Mouse (Mus musculus) neural tube, embryonic 13.5 days (tissue): ENCODE data around the gene Exoc6b. TPM values are rescaled to one million over a fixed set of nuclear protein-coding genes. Genes with fewer than 3 reads are reported as not detected.

Experiments
- ATAC-seq: fragments of 200-750 bp; cut with Nextera tagmentation; 2 replicates; pipeline ENCODE4 v1.8.0; 2017; ENCODE audit warnings: low read depth, mild to moderate bottlenecking, moderate TSS enrichment, moderate library complexity
- H3K27ac ChIP-seq: fragments of 300-500 bp; sonication (generic); replicated peaks from 2 replicates; pipeline ENCODE4 v1.5.1; 2015; ENCODE audit warnings: moderate library complexity, mild to moderate bottlenecking, inconsistent platforms
- H3K27me3 ChIP-seq: fragments of 300-500 bp; sonication (generic); 2 replicates; pipeline ENCODE4 v1.6.1; 2015; ENCODE audit warnings: mild to moderate bottlenecking, inconsistent platforms
- H3K36me3 ChIP-seq: fragments of 300-500 bp; sonication (generic); 2 replicates; pipeline ENCODE4 v1.6.1; 2015; ENCODE audit warnings: mild to moderate bottlenecking, inconsistent platforms
- H3K4me1 ChIP-seq: fragments of 300-500 bp; sonication (generic); replicated peaks from 2 replicates; pipeline ENCODE4 v1.6.1; 2015; ENCODE audit warnings: inconsistent platforms
- H3K4me2 ChIP-seq: fragments of 300-500 bp; sonication (generic); 2 replicates; pipeline ENCODE4 v1.6.1; 2015; ENCODE audit warnings: inconsistent platforms, mild to moderate bottlenecking, moderate library complexity
- H3K4me3 ChIP-seq: fragments of 300-500 bp; sonication (generic); 2 replicates; pipeline ENCODE4 v1.5.1; 2015; ENCODE audit warnings: mild to moderate bottlenecking, inconsistent platforms
- H3K9ac ChIP-seq: fragments of 300-500 bp; sonication (generic); 2 replicates; pipeline ENCODE4 v1.6.1; 2015; ENCODE audit warnings: moderate library complexity, mild to moderate bottlenecking, inconsistent platforms
- H3K9me3 ChIP-seq: fragments of 300-500 bp; sonication (generic); 2 replicates; pipeline ENCODE4 v1.6.1; 2016; ENCODE audit warnings: inconsistent platforms
- WGBS: fragments of 180-500 bp; shearing (Covaris S2); methylation state at CpG from one replicate; pipeline ENCODE4 v1.1.7; 2015; 5-methylcytosine and 5-hydroxymethylcytosine counted together
- polyA plus RNA-seq: library from polyadenylated mRNA; unstranded; fragments of >200 nt; fragmentation: Nextera tagmentation; extraction: Ambion mirVana; gene quantifications from 2 replicates; pipeline ENCODE4 v1.2.1, GENCODE M21; 2015

Gene Exoc6b
- polyA plus RNA-seq, 1 experiment from 2014 or later: 41.4 TPM

DNA sequence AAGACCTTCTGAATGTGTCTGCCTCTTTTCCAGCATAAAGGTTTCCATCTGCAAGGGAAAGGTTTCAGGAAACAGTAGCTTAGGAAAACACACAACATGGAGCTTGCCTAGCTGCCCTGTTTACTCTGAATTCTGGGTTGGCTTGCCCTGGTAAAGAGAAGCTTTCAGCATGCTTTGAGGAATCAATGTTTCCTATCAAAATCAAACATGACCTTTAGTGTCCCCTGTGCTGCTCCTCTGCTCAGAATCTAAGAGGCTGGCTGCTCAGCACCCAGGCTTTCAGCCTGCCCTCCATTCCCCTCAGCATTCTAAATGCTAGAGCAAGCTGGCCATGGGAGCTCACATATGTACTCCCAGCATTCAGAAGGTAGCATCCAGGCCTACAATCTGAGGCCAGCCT lies 228.2 kb downstream of the Exoc6b start:
- Histone ChIP-seq H3K27ac (no peak overlapping the region), H3K4me3 (no peak overlapping the region), H3K9ac (no peak overlapping the region), H3K4me2 (no peak overlapping the region), H3K27me3 (no peaks in the 10 kb centered on the region), H3K36me3 (peaks cover 12% of the 10 kb centered on the region; the same call in 1 of the 2 replicates), H3K4me1 (no peaks in the 10 kb centered on the region), H3K9me3 (no peaks in the 10 kb centered on the region)
- ATAC-seq: no peak

DNA sequence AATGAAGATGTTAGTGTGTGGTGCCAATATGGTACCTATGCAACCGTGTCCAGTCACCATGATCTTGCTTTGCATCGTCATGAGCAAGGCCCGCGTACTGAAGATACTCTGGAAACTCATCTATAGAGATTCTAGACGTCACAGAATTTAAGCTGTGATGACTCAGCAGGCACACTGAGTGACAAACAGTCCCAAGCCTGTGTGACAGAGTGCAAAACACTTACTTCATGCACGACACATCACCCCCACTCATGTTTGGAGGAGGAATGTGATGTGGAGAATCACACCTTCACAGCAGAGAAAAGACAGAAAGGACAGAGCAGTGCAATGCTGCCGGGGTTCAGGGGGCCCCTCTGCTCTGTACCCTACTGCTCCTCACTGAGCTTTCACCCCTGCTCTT lies 261.8 kb downstream of the Exoc6b start:
- Histone ChIP-seq H3K27ac (no peak overlapping the region), H3K27me3 (no peaks in the 10 kb centered on the region), H3K4me2 (no peak overlapping the region), H3K4me1 (peaks cover 6% of the 10 kb centered on the region; the same call in 1 of the 2 replicates), H3K4me3 (no peak overlapping the region), H3K36me3 (peaks cover 8% of the 10 kb centered on the region), H3K9me3 (no peaks in the 10 kb centered on the region), H3K9ac (no peak overlapping the region)
- ATAC-seq: no peak
- 93% methylated on average over 7 of the region's 7 CpGs for WGBS

DNA sequence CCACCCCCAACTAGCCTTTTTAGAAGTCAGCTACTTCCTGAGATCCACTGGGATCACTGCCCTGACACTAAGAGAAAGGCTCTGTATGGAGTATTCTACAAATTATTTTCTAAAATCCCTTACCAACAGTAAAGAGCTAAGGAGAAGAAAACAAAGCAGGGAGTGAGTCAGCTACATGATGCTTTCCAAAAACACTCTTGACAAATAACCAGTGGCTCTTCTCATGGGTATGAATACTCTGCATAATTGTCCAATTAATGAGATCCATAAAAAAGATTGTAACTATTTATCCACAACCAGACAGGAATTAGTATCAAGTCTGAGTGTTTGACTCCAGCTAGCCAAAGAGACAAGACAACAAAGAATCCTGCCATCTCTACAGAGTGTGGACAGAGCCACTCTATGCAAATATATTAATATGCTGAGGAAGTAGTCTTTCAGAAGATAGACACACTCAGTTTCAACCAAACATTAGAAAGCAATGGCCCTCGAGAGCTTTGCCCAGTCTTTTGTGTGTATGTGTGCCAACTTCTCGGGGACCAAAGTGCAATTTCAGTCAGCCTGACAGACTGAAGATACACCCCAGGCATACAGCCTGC lies 263.1 kb downstream of the Exoc6b start:
- 67% methylated on average over 2 of the region's 2 CpGs for WGBS
- Histone ChIP-seq H3K9ac (no peak overlapping the region), H3K9me3 (no peaks in the 10 kb centered on the region), H3K27me3 (no peaks in the 10 kb centered on the region), H3K4me1 (peaks cover 6% of the 10 kb centered on the region; the same call in 1 of the 2 replicates), H3K4me2 (no peak overlapping the region), H3K27ac (no peak overlapping the region), H3K36me3 (no peaks in the 10 kb centered on the region), H3K4me3 (no peak overlapping the region)
- no peak for ATAC-seq

DNA sequence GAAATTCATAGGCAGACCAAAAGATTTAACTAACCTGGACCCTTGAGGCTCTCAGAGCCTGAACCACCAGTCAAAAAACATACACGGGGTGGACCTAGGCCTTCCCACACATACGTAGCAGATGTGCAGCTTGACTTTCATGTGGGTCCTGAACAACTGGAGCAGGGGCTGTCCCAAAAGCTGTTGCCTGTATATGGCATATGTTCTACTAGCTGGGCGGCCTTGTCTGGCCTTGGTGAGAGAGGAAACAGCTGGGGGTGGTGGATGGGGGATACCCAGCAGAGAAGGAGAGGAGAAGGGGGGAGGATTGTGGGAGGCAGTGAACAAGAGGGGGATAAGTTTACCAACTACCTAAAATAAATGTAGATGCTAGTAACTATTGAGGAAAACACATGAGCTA lies 270.6 kb downstream of the Exoc6b start:
- Histone ChIP-seq H3K36me3 (no peaks in the 10 kb centered on the region), H3K9me3 (no peaks in the 10 kb centered on the region), H3K27ac (no peak overlapping the region), H3K27me3 (no peaks in the 10 kb centered on the region), H3K4me1 (peaks cover 5% of the 10 kb centered on the region; the same call in 1 of the 2 replicates), H3K4me2 (no peak overlapping the region), H3K4me3 (no peak overlapping the region), H3K9ac (no peak overlapping the region)
- ATAC-seq: no peak
- 90% methylated on average over 3 of the region's 3 CpGs for WGBS

DNA sequence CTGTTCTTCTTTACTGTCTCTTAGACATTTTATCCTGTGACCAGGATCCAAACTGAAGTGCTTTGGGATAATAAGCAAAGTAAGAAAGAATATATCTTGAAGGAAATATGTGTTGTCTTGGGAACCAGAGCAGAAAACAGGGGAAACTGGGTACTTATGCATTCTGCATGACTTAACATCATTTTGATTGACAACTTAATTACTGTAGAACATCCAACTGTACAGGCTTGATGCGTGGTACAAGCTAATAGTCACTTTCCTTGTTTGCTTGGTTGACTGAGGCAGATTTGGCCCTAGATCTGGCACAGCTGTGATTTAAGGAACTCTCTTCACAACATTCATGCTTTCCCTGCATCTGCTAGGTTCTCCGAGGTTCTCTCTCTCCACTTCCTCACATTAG lies 285.3 kb downstream of the Exoc6b start:
- Histone ChIP-seq H3K36me3 (no peaks in the 10 kb centered on the region), H3K4me1 (peaks cover 21% of the 10 kb centered on the region), H3K4me2 (no peak overlapping the region), H3K4me3 (no peak overlapping the region), H3K27ac (no peak overlapping the region), H3K9me3 (no peaks in the 10 kb centered on the region), H3K27me3 (no peaks in the 10 kb centered on the region), H3K9ac (no peak overlapping the region)
- no peak for ATAC-seq
- 82% methylated on average over 2 of the region's 2 CpGs for WGBS

DNA sequence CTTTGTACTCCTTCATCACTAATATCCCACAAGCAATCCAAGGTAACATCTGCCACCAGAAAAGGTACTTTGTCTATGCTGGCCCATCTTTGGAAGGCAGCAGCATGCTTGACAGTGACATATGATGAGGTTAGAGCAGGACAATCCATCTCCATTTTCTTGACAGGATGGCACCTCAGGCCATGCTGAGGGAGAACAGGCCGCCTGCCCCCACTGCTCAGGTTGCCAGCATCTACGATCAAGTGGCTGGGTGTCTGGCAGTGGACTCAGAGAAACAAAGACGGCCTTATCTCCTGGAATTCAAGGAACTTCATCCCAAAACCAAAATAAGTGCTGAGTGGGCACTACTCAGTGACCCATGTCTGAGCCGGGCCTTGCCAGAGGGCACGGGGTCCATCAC lies 289.3 kb downstream of the Exoc6b start:
- 28% methylated on average over 5 of the region's 5 CpGs for WGBS
- Histone ChIP-seq H3K9me3 (no peaks in the 10 kb centered on the region), H3K4me1 (peaks cover 22% of the 10 kb centered on the region), H3K9ac (no peak overlapping the region), H3K27ac (peak overlapping the region; percentile 46), H3K4me2 (no peak overlapping the region), H3K4me3 (no peak overlapping the region), H3K36me3 (no peaks in the 10 kb centered on the region), H3K27me3 (no peaks in the 10 kb centered on the region)
- ATAC-seq: no peak

DNA sequence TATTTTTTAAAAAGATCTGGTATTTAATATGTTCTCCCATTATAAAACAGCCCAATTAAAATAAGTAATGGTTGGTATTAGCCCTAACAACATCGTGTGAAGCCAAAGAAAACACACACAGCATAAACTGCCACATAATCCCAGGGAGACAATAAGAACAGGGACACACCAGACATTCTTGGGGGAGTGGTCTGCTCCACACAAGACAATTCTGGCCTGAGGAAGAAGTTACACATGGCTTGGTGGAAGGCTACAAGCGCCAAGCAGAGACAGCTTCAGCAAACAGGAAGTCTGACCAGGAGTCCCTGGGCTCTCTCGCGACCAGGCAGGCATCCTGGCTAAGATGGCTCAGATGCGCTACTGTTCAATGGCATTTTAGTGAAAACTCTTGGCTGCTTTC lies 290.3 kb downstream of the Exoc6b start:
- H3K4me1 ChIP-seq: peaks cover 22% of the 10 kb centered on the region
- no peak overlapping the region for H3K9ac ChIP-seq
- H3K36me3 ChIP-seq: no peaks in the 10 kb centered on the region
- no peak overlapping the region for H3K4me3 ChIP-seq
- no peaks in the 10 kb centered on the region for H3K27me3 ChIP-seq
- no peak overlapping the region for H3K27ac ChIP-seq
- no peak; the same call in 1 of the 2 replicates for ATAC-seq
- 56% methylated on average over 5 of the region's 5 CpGs for WGBS
- no peak overlapping the region for H3K4me2 ChIP-seq
- H3K9me3 ChIP-seq: no peaks in the 10 kb centered on the region

DNA sequence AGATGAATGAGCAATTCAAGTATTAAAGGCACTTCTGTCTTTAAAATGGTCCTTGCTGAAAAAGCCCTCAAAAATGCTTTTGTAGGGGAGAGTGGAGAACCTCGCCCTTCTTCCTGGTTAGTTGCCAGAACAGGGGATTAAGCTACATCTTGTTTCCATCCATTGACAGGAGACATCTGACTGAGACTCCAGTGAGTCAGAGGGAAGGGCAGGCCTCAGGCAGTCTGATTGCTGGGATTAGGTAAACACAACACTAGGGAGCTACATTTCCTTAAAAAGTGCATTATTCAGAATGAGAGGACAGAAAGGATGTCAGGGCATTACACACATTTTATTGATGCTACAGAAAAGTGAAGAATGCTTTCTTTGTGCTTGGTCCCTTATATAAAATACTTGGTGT lies 293.4 kb downstream of the Exoc6b start:
- no peak for ATAC-seq
- Histone ChIP-seq H3K9ac (no peak overlapping the region), H3K9me3 (no peaks in the 10 kb centered on the region), H3K4me2 (no peak overlapping the region), H3K36me3 (no peaks in the 10 kb centered on the region), H3K27me3 (no peaks in the 10 kb centered on the region), H3K27ac (no peak overlapping the region), H3K4me1 (peaks cover 15% of the 10 kb centered on the region), H3K4me3 (no peak overlapping the region)
- WGBS: 65% methylated on average over 1 of the region's 1 CpGs

DNA sequence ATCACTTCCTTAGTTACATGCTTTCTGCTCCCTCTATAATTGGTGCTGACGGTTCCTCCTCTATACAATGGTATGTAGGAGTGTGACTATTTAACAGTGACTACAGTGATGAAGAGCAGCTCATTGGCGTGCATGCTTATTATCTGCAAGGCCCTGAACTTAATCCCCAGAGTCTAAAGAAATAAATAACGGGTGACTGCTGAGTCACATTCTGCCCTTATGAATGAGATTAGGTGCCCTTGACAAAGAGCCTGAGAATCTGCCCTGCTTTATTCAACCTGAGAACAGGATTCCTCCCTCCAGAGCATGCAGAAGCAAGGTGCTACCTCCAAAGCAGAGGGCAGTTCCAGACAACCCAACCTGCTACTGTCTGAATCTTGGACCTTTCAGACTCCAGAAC lies 314.0 kb downstream of the Exoc6b start:
- no peaks in the 10 kb centered on the region for H3K4me1 ChIP-seq
- no peaks in the 10 kb centered on the region for H3K27me3 ChIP-seq
- H3K4me3 ChIP-seq: no peak overlapping the region
- no peak overlapping the region for H3K4me2 ChIP-seq
- no peak overlapping the region for H3K27ac ChIP-seq
- H3K9me3 ChIP-seq: no peaks in the 10 kb centered on the region
- WGBS: 56% methylated on average over 3 of the region's 3 CpGs
- no peak overlapping the region for H3K9ac ChIP-seq
- H3K36me3 ChIP-seq: no peaks in the 10 kb centered on the region
- ATAC-seq: no peak

DNA sequence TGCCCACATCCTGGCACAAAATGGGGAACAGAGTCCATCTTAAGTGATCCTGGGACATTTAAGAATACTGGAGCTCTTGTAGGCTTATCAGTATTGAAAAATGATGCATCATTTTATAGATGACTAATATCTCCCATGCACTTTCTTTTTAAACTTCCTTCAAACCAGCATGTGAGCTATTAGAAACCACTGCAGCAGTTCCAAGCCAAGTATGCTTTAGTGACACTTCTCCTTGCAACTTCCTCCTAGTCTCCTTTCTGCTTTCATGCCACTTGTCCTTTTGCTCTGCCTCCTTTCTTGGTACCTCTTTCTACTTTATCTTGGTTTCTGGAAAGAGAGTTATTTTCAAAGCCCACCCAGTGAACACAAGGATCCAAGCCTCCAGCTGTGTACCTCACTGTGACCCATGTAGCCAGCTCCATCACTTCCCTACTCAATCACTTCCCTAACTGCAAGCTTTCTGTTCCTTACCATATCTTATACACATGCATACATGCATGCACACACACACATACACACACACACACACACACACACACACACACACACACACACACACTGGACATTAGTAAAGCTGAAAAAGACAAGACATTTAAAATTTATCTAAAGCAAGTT lies 316.4 kb downstream of the Exoc6b start:
- Histone ChIP-seq H3K9ac (no peak overlapping the region), H3K27ac (no peak overlapping the region), H3K4me2 (no peak overlapping the region), H3K4me1 (no peaks in the 10 kb centered on the region), H3K36me3 (no peaks in the 10 kb centered on the region), H3K4me3 (no peak overlapping the region), H3K9me3 (no peaks in the 10 kb centered on the region), H3K27me3 (no peaks in the 10 kb centered on the region)
- ATAC-seq: no peak

DNA sequence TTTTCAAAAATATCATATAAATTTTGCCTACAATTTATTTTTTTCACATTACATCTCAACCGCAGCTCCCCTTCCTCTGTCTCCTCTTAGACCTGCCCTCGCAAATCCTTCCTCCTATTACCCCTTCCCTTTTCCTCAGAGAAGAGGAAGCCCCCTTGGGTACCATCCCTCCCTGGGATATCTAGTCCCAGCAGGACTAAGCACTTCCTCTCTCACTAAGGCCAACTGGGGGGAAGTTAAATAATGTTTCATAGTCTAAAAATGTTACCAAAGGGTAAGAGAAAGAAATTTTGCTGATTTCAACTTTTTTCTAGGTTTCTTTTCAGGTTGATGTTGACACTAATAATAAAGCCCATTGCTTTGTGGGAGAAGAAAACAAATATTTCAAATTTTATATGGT lies 317.9 kb downstream of the Exoc6b start:
- Histone ChIP-seq H3K4me1 (0 out of 2 replicates have a peak, but pooled peaks cover 10% of the 10 kb centered on the region), H3K9me3 (no peaks in the 10 kb centered on the region), H3K4me3 (no peak overlapping the region), H3K9ac (no peak overlapping the region), H3K4me2 (no peak overlapping the region), H3K36me3 (no peaks in the 10 kb centered on the region), H3K27me3 (no peaks in the 10 kb centered on the region), H3K27ac (no peak overlapping the region)
- no peak for ATAC-seq
- WGBS: 90% methylated on average over 2 of the region's 2 CpGs

DNA sequence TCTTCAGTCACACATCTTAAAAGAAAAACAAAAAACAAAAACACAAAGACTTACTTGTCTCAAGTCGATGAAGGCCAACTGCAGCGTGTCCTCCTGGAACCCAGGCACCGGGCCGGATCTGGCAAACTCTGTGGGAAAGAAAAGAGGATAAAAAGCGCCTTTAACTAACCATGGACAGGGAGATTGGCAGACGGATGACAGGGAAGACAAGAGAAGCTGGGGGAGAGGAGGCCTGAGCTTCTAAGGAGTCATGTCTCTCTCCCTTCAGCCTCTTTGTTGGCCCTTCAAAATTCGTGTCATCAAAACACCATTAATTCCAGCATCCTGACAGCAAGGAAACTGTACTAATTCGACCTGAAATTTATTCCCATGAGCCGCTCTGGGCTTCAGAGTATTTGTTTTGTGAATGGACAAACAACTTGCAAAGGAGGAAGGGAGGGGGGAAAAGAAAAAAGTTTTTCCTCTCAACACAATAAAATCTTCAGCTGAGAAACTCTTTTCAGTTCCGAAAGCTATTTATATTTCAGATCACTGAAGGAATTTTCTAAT lies 322.4 kb downstream of the Exoc6b start:
- no peak for ATAC-seq
- Histone ChIP-seq H3K4me3 (no peak overlapping the region), H3K36me3 (no peaks in the 10 kb centered on the region), H3K9me3 (no peaks in the 10 kb centered on the region), H3K9ac (no peak overlapping the region), H3K4me2 (no peak overlapping the region), H3K27ac (no peak overlapping the region), H3K4me1 (0 out of 2 replicates have a peak, but pooled peaks cover 10% of the 10 kb centered on the region), H3K27me3 (no peaks in the 10 kb centered on the region)
- 42% methylated on average over 10 of the region's 10 CpGs for WGBS
